Mouse (Mus musculus) left cerebral cortex, adult 18-20 months (tissue): ENCODE measurements around the gene Aco1. TPM values are rescaled to one million over a fixed set of nuclear protein-coding genes. Genes with fewer than 3 reads are reported as not detected.
"Not testable (repeated sequence)": the region's sequence is repeated elsewhere in the genome, so short reads cannot be mapped to it uniquely, and the experiment has no call there.

Source experiments
- DNase-seq, 2 experiments: peaks; one replicate each; pipeline ENCODE4 v3.0.0; 2021 to 2022; ENCODE audit warnings: low spot score in 2 of 2, mixed read lengths in 1 of 2
- long read RNA-seq, 2 experiments: library from polyadenylated mRNA; stranded (forward); transcript quantifications; one replicate each; pipeline ENCODE4 v2.0.0; 2021
- total RNA-seq, 2 experiments: library from RNA; stranded (reverse); gene quantifications; 2 replicates each; pipeline ENCODE4 v1.2.3; 2021

Gene Aco1
- total RNA-seq, result 10 to 100 TPM; 22.7 to 28.0 TPM
- long read RNA-seq, experiment 1, transcript Aco1-201 (21 exons, 3,832 nt), result major isoform, 43 of 48 reads
- long read RNA-seq, experiment 1, partial matches to known transcripts, result 3 of 48 reads
- long read RNA-seq, experiment 1, other reads (novel, unspliced or antisense), result 2 of 48 reads
- long read RNA-seq, experiment 2, transcript Aco1-201 (21 exons, 3,832 nt), result major isoform, 22 of 26 reads
- long read RNA-seq, experiment 2, partial matches to known transcripts, result 3 of 26 reads
- long read RNA-seq, experiment 2, other reads (novel, unspliced or antisense), result 1 of 26 reads

DNA sequence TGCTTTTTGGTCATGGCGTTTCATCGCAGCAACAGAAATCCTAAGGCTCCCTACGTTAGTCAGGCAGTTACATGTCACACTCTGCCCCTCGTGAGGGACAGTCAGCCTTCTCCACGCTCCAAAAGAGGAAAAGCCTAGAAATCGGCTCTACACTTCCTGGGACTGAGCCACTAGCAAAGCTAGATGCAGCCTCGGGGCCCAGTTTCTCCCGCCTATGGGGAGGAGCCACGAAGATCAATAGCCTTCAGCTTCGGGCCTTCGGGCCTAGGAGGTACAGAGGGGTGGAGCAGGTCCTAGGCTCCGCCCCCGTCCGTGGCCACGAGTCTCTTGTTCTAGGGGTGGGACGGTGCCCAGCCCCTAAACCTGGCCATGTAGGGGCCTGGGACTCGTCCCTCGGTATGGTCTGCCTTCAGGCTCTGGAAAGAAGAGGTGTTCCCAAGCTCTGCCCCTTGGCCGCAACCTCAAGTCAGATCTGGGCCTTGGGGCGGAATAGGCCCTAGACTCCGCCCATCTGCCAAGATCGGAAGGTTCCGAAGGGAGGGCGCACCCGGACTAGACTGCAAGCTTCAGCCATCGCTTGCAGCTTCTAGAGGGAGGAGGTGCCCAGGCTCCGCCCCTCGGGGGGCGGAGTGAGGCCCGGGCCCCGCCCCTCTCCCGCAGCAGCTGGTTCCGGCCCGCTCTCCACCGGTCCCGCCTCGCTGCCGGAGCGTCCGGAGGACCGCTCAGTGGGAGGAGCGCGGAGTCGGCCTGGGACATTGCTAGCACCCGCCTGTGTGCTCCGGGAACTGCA is at the start of gene Aco1:
Gene Aco1 (plus strand): TSS at position 339 of the 790 bp plus-strand sequence.
- peak; percentile 89 to 94 for DNase-seq

DNA sequence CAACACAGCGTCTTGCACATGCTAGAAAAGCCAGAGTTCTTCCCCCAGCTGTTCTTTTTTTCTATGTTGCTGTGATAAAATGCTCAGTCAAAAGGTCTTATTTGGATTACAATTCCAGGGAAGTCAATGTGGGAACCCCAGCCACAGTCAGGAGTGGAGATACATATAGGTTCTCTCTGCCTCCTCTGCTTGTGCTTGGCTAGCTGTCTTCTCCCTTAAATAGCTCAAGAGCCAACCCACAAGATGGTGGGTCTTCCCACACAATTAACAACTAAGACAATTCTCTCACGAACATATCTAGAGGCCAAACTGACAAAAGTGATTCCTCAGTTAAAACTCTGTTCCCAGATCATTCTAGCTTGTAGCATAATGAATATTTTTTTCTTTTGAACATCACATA is 47.9 kb upstream of the Aco1 start:
- no peak for DNase-seq

- DNase-seq, result no peak
These were observed 39.9 kb upstream of the Aco1 start for GRCm38 (mm10) chr4:40102996-40103395.

GRCm38 (mm10) chr4:40106004-40106536 is 36.8 kb upstream of the Aco1 start:
- DNase-seq, result no peak

GRCm38 (mm10) chr4:40108030-40108429 is 34.9 kb upstream of the Aco1 start:
- no peak for DNase-seq

DNA sequence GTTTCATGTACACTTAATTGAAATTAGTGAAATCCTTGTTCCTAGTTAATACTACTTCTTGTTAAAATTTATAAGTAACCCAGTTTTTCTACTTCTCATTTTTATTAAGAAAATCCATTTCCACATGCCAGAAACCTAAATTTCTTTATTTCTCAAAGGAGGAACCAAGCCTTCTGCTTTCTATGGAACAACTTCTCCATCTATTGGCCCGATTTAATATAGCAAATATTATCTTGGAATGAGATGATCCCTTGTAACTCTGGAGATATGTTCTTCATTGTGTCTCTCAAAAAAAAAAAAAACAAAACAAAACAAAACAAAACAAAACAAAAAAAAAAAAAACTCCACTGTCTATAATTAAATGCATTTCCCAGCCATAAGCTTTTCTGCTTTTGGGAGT is 29.7 kb upstream of the Aco1 start:
- no peak for DNase-seq

- DNase-seq, result no peak
These were observed 21.7 kb upstream of the Aco1 start for GRCm38 (mm10) chr4:40121221-40121620.

- not testable (repeated sequence) for DNase-seq
These were observed 20.6 kb upstream of the Aco1 start for GRCm38 (mm10) chr4:40122291-40122690.

GRCm38 (mm10) chr4:40134468-40135102 is 8.3 kb upstream of the Aco1 start:
- peak; percentile 78 to 87 for DNase-seq

DNA sequence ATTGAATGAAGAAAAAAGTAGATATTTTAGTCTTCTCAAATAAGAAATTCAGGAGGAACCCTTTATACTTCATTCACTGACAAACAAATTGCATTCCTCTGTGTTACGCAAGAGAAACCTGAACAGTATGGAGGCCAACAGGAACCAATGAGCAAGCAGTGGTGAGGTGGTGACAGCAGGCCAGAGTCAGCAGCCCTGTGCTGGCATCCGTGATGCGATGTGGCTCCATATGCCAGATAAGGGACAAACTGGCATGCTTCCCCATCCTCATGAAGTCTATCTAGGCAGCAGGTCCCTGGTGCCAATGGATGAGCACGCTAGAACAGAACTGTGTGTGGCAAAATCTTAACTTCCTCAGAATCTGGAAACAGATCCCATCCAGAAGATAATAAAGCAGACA is 6.4 kb upstream of the Aco1 start:
- no peak for DNase-seq

DNA sequence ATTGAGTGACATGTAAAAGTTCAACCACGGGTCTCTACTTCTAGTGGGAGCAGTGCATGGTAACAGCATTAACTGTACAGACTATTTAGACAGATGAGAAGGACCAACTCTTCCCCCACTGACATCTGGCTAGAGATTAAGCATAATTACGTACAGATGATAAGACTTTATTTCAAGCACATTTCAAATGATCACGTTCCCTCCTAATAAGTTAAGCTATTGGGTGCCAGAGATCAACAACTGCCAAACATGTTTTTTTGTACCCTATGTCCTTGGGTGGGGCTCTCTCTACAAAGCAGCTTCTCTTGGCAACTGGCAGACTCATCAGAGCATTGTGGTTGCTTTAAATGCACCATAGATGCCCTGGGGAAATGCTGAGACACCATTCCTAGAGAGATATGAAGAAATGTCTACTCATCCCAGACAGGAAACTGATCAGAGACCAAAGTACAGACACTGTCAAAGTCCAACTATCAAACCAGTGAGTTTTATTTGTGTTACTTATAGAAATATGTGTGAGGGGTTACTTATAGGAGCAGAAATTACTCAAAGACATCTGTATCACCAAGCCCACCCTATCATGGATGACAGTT is 3.1 kb upstream of the Aco1 start:
- DNase-seq, result no peak

DNA sequence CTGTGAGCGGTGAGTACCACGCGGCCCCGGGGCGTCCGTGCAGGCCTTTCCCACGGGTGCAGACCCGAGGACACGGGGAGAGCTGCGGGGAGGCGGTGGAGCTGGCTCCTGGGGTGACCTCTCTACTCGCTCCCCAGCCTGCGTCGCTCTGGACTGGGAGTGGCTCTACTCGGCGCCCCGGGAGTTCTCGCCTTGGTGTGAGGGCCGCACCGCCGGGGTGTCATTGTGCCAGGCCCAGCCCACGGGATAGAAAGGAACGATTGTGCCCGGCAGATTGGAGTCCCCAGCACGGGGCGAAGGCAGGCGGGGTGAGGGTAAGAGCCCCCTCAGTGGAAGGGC is 621 bp downstream of the Aco1 start:
- DNase-seq, result no peak

DNA sequence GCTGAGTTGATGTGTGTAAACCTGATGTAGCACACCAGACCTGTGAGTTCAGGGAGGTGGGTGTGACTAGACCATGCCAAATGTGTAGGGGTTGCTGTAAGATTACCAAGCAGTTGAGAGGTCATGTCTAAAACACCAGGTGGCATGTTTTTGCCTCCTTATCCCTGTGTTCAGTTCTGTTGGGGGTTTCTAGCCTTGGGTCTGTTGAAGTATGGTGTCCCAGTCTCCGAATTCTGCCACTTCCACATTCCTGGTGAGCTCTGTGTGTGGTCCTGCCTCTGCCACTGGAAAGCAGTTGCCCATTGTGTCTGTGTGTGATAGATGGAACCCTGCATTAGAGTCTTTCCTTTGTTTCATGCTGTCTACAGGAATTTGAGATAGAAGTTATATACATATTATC is 1.7 kb downstream of the Aco1 start:
- no peak for DNase-seq

GRCm38 (mm10) chr4:40144981-40145380 is 2.1 kb downstream of the Aco1 start:
- DNase-seq, result no peak

DNA sequence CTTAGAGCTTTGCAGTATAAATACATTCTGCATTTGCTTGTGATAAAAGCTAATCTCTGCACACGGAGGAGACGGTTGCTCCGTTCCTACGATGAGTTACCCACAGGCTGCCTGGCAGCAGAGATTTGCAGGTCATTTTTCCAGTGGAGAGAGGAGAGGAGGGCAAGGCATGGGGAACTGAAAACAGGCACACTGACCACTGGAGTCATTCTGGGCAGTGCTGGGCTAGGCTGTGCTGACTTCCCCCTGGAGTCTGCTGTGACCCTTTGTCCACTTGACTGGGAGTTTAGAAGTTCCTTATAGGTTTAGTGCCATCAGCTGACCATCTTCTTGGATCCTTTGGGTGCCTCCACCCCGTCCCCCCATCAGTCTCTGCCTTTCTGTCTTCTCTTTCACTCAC is 5.4 kb downstream of the Aco1 start:
- no peak for DNase-seq

DNA sequence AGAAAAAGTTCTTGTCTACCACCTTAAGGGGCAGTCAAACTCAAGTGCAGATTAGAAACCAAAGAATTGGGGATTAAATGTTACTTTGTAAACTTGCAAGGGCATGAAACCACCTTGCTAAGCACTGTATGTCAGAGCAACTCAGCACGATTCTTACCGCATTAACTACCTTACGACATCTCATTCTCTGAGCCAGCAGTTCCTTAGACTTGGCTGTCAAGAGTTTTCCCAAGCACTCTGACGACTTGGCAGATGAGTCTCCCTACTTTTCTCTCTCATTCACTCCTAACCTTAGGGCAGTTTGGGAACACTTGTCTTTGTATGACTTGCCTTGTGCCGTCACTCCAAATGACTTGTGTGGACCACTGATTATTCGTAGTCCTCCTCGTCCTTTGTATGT is 7.2 kb downstream of the Aco1 start:
- DNase-seq, result no peak

DNA sequence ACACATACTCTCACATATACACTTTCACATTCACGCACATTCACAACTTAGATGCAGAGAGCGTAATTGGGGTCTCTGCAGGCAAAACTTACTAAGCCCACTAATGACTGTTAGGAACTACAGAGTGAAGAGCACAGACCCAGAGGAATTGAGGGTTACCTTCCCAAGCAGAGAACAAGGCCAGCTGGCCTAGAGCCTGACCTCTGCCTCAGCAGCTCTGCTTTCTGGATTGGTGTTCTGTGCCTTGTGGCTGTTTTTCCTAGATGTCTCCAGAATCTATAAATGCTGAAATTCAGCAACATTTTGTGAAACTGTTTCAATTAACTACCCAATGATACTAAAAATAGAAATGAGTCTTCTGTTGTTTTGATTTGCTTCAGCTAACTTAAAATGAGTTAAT is 9.9 kb downstream of the Aco1 start:
- DNase-seq, result no peak

DNA sequence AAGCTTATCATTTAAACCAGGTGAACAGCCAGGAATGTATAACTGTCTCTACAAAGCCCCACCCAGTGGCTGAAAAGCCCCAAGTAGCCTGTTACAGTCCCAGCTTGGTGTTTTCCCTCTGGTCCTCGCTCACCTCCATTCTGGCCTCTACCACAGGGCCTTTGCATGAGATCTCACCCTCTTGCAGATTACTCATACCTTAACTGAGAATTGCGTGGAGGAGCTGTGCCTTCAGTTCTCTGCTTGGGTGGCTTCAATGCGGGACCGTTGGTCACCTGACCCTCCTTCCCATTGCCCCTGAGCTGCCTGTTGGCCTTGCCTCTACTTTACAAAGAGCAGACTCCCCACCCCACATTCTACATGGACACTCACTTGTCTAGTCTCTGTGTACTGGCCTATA is 10.6 kb downstream of the Aco1 start:
- DNase-seq, result no peak

DNA sequence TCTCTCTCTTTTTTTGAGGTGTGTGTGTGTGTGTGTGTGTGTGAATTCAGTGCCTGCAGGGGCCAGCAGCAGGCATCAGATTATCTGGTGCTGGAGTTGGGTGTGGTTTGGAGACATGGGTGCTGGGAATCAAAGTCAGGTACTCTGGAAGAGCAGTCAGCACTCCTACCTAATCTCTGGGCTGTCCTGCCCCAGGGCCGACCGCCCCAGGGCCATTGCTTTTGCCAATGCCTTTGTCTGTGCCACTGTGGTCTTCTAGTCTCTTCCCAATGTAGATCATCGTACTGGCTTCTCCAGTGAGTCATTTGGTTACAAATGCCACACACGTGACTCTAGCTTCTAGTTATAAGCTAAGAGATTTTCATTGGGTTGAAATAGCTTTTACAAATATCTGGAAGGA is 11.9 kb downstream of the Aco1 start:
- DNase-seq, result no peak

DNA sequence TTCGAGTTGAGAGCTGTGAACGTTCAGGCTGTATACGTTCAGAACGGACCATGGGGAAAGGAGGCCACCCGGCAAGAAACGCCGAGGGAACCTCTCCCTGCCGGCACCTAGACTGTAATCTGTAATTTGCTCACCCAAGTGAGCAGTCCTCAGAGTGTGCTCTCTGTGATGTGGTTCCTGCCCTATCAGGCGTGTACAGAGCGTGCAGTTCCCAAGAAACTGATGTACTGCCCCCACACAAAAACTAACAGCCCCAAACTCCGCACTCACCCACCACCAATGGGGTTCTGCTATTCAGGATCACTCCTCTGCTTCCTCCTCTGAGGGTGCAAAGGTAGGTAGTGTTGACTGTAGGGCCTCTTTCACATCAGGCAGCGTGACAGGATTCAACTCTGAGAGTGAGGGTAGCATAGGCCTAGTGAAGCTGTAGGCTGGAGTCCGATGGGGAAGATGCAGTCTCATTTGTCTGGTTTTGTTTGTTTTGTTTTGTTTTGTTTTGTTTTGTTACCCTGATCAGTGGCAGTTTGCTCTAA is 12.7 kb downstream of the Aco1 start:
- no peak for DNase-seq

- no peak for DNase-seq
These were observed 13.3 kb downstream of the Aco1 start for GRCm38 (mm10) chr4:40156153-40156552.
